Mouse (Mus musculus): ENCODE results near the gene Sptbn1. TPM values are rescaled to one million over a fixed set of nuclear protein-coding genes. Genes with fewer than 3 reads are reported as not detected.

The Sptbn1 gene
- 277 TPM for polyA plus RNA-seq (2015; fragmentation: Illumina TruSeq; extraction: RNeasy Lipid Tissue Mini Kit (QIAGEN cat#74804); ENCODE audit: low read depth, low replicate concordance)

GRCm38 (mm10) chr11:30267892-30268647, at the start of gene Sptbn1:
Gene Sptbn1, minus strand, starts transcription at chr11:30268175.

Other genes starting within 250 kb of the Sptbn1 start
- 13.4 TPM for gene Eml6, start 242.1 kb downstream of the Sptbn1 start, polyA plus RNA-seq (2015; fragmentation: Illumina TruSeq; extraction: RNeasy Lipid Tissue Mini Kit (QIAGEN cat#74804); ENCODE audit: low read depth, low replicate concordance)
- gene 4930505A04Rik, start 203.7 kb upstream of the Sptbn1 start, polyA plus RNA-seq (2015; fragmentation: Illumina TruSeq; extraction: RNeasy Lipid Tissue Mini Kit (QIAGEN cat#74804); ENCODE audit: low read depth, low replicate concordance) = 0.57 TPM

All from brain, adult 10 weeks (tissue).